Mouse (Mus musculus) stomach, postnatal 0 days (tissue): ENCODE measurements around the gene Ppp2r2c.

ENCODE experiments used
- CTCF ChIP-seq: IDR thresholded peaks from 2 replicates; pipeline ENCODE4 v1.5.1; 2016; ENCODE audit warnings: antibody characterized with exemption, low read depth, mild to moderate bottlenecking, moderate library complexity
- EP300 ChIP-seq: optimal IDR thresholded peaks from 2 replicates; pipeline ENCODE3; 2016; ENCODE audit warnings: antibody characterized with exemption

DNA sequence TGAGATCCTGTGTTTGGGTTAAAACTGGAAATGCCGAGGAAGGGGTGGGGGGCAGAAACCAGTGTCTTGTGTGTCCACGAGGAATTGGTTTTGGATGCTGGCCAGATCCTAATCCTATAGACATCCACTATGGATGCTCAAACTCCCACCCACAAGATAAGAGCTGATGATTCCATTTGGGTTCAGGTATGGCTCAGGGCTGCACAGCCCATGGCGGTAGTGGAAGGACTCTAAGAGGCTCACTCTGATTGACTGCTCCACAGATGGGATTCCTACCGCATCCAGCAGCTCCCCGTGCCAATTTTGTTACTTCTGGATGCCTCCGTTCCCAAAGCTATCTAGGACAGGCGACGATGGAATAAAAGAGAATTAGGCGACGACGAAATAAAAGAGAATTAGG, 20.6 kb downstream of the Ppp2r2c start:
- TF ChIP-seq CTCF (no peak), EP300 (no peak)
